Mouse (Mus musculus): Measurements from ENCODE around the gene Fam171a2. TPM values are rescaled to one million over a fixed set of nuclear protein-coding genes. Genes with fewer than 3 reads are reported as not detected.
"Not testable (repeated sequence)": the region's sequence is repeated elsewhere in the genome, so short reads cannot be mapped to it uniquely, and the experiment has no call there.

The Fam171a2 gene
- total RNA-seq, 2 experiments from 2014 or later, result 0.62 to 1.1 TPM

DNA sequence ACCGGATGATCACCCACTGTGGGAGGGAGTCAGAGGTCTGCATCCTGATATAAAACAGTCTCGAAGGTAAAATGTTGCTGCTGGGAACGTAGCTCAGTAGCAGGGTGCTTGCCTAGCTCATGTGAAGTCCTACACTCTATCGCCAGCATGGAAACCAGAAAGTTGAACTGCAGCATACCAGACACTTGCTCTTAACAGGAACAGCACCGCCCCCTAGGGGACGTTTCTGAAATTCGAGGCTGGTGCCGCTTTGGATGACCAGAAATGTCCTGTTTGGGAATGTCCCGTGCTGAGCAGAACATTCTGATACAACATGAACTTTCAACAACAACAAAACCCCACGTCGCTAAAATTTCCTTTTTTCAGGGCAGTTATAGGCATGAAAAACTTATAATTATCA, 35.8 kb downstream of the Fam171a2 start:
- DNase-seq (ENCODE audit: low spot score), result peak; percentile 94

DNA sequence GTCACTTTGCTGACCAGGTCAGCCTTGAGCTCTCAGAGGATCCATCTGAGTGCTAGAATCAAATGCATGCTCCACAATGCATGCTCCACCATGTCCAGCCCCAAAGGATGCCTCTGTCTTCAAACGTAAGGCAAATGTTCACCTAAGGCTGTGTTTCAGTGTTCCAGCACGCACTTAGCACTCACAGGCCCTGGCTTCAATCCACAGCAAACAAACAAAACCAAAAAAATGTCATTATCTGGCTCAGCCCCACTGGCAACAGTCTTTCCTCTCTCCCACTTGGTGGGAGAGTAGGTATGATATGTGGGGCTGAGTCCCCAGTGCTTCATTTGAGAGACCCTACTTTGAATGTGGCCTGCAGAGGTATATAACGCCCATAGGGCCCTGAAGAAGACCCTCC, 36.4 kb downstream of the Fam171a2 start:
- DNase-seq (ENCODE audit: low spot score), result no peak

DNA sequence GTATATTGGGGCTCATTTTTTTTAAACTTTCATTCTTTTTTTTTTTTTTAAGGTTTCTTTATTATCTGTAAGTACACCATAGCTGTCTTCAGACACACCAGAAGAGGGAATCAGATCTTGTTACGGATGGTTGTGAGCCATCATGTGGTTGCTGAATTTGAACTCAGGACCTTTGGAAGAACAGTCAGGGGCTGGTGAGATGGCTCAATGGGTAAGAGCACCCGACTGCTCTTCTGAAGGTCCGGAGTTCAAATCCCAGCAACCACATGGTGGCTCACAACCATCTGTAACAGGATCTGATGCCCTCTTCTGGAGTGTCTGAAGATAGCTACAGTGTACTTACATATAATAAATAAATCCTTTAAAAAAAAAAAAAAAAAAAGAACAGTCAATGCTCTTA, 37.1 kb downstream of the Fam171a2 start:
- not testable (repeated sequence) for DNase-seq (ENCODE audit: low spot score)

DNA sequence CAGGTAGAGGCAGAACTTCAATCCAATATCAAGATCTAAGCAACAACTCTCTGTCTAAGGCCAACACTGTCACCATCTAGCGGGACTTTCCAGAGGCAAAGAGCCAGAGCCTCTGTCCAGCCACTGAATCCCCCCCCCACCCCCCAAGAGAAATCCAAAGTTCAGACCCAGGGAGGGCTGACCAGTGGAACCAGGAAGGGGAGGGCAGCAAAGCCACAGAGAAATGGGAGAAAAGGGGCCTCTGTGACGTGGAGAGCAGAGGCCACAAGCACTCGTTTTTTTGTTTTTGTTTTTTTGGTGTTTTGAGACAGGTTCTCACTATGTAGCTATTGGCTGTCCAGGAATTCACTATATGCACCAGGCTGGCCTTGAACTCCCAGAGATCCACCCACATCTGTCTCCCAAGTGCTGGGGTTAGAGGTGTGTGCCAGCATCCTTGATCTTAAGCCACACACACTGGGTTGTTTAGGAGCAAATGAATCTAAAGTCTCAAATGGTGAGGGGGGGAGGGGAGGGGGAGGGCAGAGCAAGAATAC, 37.6 kb downstream of the Fam171a2 start:
- no peak for DNase-seq (ENCODE audit: low spot score)

DNA sequence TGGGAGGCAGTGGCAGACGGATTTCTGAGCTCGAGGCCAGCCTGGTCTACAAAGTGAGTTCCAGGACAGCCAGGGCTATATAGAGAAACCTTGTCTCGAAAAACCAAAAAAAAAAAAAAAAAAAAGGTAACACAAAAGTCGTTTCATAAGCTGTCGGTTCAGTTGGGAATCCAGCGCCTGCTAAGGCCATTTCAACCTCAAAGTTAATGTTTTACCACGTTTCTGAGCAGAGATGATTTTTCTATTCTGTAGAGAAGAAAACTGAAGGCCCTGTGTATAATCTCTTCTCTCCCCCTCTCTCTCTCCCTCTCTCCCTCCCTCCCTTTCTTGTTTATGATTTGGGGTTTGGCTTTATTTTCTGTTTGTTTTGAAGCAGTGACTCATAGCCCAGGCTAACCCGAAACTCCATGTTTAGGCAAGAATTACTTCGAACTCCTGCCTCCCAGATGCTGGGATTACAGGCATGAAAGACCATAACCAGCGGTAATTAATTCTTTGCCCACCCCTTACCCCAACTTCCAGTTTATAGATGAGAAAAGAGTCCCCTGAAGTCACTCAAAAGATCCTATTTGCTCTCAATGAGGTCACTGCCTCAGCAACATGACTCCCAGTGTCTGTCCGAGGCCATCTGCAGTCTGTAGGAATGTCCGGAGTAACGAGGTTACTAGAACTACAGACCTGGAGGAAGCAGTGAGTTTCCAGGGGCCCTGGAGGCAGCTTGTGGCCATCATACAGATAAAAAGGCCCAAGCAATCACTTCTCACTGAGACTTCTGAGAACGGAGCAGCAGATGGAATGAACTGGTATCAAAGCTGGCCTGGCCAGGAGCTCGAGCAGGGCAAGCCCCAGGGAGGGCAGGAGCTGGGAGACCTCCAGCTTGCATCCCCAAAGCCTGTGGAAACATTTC, 38.3 kb downstream of the Fam171a2 start:
- no peak for DNase-seq (ENCODE audit: low spot score)

DNA sequence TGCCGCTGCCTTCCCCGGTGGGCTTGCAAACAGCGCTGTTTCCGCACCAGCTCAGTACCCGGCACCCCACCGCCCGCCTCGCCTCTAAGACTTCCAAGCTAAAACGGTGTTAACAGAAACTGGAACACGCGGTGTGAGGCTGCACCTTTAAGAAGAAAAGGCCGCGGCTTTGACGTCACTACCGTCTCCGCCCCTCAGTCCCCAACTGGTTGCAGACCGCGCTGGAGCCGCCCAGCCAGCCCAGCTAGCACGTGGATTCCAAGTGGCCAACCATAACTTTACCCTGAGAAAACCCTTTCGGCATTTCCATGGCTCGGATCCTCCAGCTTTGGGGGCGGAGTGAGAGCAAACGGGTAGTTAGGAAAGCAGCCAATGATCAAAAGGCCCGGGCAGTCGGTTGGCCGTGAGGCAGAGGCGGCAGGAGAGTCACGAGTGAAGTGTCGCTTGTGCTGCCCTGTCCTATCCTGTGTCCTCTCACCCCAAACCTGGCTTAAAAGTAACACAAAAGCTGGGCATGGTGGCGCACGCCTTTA, 39.1 kb downstream of the Fam171a2 start:
- peak; percentile 99 for DNase-seq (ENCODE audit: low spot score)

DNA sequence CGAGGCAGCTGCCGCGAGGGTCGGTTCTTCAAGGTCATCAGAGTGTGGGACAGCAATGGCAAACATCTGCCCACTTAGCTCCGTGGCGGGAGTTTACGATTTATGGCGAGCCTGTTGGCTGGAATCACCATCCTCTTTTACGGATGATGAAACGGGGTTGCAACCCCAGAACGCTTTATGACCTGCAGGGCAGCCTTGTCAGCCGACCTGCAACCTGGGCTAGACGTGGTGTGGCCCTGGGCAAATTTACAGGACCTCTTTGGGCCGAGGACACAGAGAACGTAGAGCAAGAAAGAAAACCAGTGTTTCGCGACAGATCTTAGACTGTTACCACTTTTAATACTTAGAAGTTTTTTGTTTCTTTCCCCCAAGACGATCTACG, 39.7 kb downstream of the Fam171a2 start, which contains the start of gene Slc25a39:
Slc25a39 (minus strand) TSS at position 113 of the 382 bp plus-strand sequence.
- no peak for DNase-seq (ENCODE audit: low spot score)

DNA sequence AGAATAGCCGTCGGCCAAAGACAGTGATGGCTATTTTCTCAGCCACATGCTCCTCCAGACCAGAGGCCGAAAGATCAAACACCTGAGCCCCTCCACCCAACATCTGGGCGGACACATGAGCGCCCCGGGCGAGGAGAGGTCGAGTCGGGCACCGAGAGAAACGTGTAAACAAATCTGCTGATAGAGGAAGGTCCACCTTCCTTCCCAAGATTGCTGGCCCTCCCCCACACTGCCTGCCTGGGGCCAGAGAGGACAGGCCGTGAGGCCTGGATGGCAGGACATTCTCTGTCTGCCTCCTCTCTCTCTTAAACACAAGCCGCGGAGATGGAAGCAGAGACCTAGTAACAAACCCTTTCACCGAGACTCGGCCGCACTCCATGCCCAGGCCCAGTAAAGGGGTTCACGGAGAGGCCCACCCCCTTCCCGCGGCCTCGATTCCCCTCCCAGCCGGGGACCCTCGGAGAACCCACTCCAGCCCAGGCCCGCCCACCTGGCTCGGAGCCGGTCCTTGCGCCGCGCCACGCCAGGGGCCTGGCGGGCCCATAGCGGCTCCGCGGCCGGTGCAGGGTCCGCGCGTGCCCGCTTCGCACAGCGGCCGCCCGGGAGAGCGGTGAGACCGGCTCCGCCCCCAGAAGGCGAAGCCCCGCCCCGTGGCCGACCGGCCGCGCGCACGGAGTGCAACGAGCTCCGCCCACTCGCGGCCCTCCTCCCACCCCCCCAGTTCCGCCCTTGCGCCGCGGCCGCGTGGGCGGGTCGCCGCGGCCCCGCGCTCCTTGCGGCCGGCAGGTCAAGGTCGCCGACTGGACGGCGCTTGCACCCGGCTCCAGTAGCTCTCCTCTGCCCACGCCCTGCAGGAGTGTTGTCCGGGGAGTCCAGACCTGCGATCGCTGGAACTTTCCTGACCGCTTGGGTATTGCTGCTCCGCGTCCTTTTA, 40.3 kb downstream of the Fam171a2 start:
- peak; percentile 91 for DNase-seq (ENCODE audit: low spot score)

DNA sequence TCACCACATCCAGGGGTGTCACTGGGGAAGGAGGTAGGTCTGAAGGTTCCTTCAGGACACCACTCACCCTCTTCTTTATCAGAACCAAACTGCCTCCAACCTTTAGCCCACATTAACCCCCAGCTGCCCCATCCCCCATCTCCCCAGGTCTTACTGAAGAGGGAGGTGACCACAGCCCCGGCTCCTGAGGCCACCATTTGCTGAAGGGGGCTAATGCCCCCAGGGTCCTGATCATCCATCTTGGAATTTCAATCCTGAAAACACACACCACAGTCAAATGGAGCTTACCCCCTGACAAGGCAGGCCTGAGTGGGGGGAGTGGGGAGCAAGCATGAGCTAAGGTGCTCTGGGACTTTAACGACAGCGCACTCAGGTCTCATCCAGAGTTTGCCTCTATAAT, 41.1 kb downstream of the Fam171a2 start:
- DNase-seq (ENCODE audit: low spot score), result no peak

DNA sequence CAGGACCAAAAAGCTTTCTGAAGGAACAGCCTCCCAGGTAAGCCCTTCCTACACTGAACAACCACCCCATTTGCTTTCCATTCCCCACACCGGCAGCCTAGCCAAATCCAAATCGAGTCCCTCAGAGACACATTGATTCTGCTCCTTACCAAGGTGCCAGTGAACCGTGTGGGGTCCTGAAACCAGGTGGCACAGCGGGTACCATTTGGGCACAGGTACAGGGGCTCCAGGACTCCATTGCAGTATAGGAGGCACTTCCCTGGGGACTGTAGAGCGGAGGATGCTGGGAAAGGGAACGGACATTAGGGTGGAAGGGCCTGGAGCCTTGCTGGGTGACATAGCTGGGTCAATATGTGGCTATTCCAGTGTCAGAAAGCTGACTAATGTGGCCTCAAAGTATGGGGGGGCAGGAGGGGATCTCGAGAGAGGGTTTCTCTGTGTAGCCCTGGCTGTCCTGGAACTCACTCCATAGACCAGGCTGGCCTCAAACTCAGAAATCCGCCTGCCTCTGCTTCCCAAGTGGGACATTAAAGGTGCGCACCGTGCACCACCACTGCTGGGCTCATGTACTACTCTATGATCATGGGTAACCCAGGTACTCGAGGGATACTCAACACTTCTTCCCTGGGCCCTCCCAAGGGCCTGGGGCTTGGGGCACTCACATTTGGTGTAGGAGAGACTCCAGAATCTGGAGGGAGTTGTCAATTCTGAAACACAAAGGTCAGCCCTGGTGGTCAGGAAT, 41.8 kb downstream of the Fam171a2 start:
- no peak for DNase-seq (ENCODE audit: low spot score)

DNA sequence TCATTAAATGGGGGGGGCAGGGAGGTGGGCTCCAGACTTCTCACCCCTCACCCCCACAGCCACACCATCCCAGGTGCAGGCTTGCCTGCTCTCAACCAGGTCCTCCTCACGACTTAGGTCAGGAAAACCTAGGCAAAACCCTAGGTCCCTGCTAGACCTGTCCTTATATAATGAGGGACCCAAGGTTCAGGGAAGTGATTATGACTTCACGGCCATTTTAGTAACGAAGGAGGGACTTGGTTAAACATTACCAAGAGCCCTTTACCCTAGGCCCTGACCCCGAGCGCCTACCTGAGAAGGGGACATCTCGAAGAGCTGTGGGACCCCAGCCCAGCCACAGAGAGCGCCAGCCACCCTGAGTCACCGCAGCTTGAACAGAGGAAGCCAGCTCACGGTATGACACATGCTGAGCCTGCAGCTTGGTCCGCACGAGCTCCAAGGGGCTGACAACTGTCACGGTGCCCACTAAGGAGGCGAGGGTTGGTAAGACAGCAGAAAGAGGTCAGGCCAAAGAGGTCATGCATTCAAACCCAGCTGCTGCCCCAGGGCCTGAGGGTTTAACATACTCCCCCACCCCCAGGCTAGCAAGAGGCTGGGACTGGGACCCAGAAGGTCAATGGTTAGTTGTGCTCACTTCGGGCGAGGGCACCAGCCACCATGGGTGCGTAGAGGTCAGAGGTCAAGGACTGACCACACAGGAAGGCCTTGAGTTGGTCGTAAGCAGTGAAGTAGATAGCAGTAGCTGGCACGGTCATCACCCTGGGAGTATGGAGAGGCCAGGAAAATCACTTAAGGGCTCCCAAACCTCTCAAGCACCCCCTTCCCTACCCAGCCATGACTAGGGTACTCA, 43.1 kb downstream of the Fam171a2 start:
- DNase-seq (ENCODE audit: low spot score), result no peak

DNA sequence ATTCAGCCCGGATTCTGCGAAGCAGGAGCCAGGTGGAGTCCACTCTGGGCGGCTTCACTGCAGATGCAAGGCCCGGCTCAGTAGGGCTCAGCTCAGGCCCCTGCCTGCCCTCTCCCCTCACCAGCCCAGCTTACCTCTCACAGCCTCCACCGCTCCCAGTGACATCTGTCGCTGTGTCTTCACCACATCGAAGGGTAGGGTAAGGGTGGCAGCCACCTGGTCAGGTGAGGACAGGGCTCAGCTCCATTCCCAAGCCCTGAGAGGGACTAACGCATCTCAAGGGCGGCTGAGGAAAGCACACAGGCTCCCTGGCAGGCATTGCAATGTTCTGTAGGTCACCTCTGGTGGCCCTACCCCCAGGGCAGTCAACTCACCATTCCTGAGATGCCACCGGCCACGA, 43.8 kb downstream of the Fam171a2 start:
- no peak for DNase-seq (ENCODE audit: low spot score)

DNA sequence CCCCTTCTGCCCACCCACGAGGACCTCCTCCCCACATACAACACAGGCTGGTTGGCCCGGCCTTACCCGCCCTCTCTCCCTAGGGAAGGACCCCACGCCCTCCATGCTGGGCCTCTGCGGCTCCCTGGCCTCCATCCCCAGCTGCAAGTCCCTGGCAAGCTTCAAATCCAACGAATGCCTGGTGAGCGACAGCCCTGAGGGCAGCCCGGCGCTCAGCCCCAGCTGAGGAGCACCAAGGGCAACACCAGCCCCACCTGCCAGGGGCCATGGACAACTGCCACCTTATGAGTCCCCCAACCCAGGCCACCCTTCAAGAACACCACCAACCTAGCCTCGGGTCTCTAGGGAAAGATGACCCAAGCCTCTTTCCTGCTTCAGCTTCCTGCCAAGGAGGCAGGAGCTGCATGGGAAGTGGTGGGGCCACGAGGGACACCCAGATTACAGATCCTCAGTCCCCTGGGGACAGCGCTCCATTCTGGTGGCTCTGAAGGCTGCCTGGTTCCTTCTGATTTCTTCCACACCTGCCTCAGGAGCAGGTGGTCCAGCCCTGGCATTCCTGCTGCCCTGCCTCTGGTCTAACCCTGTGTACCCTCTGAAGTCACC, 45.5 kb downstream of the Fam171a2 start:
- DNase-seq (ENCODE audit: low spot score), result no peak

DNA sequence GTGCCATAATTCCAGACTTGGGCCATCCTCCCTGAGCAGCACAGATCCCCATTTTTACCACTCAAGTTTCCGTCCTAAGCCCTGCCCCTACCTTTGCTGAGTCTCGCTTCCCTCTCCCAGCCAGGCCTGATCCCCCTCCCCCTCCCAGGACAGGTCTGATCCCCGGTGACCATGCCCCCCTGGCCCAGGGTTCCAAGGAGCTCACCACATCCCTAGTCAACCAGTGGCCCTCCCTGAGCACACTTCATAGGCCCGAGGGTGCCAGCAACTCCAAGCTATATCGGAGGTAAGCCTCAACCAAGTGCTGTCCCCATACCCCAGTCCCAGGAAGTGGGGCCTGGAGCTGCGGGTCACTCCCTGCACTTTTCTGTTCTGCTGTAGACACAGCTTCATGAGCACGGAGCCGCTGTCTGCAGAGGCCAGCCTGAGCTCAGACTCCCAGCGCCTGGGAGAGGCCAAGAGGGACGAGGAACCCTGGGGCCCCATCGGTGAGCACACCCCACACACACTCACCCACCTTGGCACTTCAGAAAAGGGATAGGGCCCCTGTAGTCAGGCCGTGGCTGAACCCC, 46.9 kb downstream of the Fam171a2 start:
- DNase-seq (ENCODE audit: low spot score), result no peak

DNA sequence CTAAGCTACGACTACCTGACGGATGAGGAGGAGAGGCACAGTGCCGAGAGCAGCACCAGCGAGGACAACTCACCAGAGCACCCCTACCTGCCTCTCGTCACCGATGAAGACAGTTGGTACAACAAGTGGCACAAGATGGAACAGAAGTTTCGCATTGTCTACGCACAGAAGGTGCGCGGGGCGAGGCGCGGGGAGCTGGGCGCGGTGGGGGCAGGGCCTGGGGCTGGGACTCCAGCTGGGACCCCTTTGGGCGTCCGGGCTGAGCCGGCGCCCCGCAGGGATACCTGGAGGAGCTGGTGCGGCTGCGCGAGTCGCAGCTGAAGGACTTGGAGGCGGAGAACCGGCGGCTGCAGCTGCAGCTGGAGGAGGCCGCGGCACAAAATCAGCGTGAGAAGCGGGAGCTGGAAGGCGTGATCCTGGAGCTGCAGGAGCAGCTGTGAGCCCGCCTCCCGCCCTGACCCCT, 47.8 kb downstream of the Fam171a2 start:
- no peak for DNase-seq (ENCODE audit: low spot score)

DNA sequence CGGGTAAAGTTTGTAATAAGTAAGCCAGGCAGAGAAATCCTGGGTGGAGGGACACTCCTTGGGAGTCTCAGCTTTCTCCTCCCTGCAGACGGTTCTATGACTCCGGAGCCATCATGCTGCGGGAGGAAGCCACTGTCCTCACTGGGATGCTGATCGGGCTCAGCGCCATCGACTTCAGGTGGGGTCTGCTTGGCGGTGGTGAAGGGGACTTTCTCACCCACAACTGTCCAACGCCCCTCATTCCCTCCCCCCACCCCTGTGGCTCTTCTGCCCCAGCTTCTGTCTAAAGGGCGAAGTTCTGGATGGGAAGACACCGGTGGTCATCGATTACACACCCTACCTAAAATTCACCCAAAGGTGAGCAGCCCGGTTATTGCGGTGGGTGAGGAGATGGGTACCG, 48.4 kb downstream of the Fam171a2 start:
- no peak for DNase-seq (ENCODE audit: low spot score)

DNA sequence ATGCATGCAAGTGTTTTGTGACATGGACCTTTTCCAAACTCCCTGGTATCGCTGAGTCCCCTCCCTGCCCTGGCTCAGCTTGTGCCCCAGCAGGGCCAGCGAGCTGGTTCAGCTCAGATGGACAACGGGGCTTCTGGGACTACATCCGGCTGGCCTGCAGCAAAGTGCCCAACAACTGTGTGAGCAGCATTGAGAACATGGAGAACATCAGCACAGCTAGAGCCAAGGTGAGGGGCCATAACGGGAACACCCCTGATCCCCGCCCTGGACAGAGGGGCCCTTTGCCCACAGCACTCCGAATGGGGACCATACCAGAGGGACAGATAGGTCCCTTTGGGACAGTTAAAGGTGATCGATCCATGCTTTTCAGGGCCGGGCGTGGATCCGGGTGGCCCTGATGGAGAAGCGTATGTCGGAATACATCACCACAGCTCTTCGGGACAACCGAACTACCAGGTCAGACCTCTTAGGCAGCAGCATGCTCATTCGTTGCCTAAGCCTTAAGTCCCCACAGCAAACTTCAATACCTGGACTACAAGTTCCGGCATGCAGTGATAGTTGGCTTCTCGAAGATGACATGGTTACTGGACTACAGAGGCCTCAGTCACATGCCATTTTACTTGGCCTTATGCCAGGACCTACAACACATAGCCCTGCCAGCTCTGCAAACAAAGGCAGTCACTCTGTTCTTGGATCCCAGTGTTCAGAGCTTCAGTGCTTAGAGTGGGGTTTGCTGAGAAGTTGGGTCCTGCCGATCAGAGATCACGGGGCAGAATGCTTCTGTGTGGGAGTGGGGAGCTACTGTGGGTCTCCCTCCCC, 49.3 kb downstream of the Fam171a2 start:
- DNase-seq (ENCODE audit: low spot score), result no peak

DNA sequence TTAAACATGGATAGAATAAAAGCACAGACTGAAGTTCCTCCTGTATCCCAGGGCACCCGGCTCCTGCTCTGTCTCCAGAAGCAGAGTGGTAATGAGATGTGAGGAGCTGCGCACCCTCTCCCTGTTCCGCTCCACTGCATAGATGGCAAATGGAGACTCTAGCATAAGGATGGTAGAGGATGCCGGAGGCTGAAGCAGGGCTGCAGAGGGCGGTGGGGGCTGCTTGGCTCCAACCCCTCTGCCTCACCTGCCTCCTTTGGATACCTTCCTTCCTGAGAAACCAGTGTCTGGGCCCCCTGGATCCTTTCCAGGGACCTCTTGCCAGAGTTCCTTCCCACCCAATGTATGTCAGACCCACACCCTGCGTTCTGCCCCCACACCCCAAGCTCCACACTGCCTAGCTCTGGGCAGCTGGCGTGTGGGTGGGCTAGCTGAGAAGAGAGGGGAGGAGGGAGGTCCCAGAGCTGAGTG, 50.8 kb downstream of the Fam171a2 start:
- no peak for DNase-seq (ENCODE audit: low spot score)

All from gastrocnemius, adult 18-20 months (tissue).